Mouse (Mus musculus) intestine, embryonic 16.5 days (tissue): ENCODE results near the gene Tert. TPM values are rescaled to one million over a fixed set of nuclear protein-coding genes. Genes with fewer than 3 reads are reported as not detected.

Experiments
- ATAC-seq: fragments of 200-750 bp; cut with Nextera tagmentation; 2 replicates; pipeline ENCODE4 v1.8.0; 2017; ENCODE audit warnings: moderate TSS enrichment, moderate library complexity
- H3K27ac ChIP-seq: fragments of 300-500 bp; sonication (generic); 2 replicates; pipeline ENCODE4 v1.5.1; 2014; ENCODE audit warnings: mild to moderate bottlenecking, low read length
- H3K27me3 ChIP-seq: fragments of 300-500 bp; sonication (generic); replicated peaks from 2 replicates; pipeline ENCODE4 v1.6.1; 2014; ENCODE audit warnings: low read length, control low read depth, mixed read lengths; ENCODE audit not compliant: control insufficient read depth, insufficient read depth
- H3K36me3 ChIP-seq: fragments of 300-500 bp; sonication (generic); 2 replicates; pipeline ENCODE4 v1.6.1; 2014; ENCODE audit warnings: low read length, control low read depth; ENCODE audit not compliant: control insufficient read depth, insufficient read depth
- H3K4me1 ChIP-seq: fragments of 300-500 bp; sonication (generic); 2 replicates; pipeline ENCODE4 v1.6.1; 2014; ENCODE audit warnings: low read length, control low read depth, mixed read lengths; ENCODE audit not compliant: control insufficient read depth, insufficient read depth
- H3K4me2 ChIP-seq: fragments of 300-500 bp; sonication (generic); 2 replicates; pipeline ENCODE4 v1.6.1; 2014; ENCODE audit warnings: low read depth, low read length, control low read depth
- H3K4me3 ChIP-seq: fragments of 300-500 bp; sonication (generic); 2 replicates; pipeline ENCODE4 v1.5.1; 2014; ENCODE audit warnings: mild to moderate bottlenecking, low read length
- H3K9ac ChIP-seq: fragments of 300-500 bp; sonication (generic); 2 replicates; pipeline ENCODE4 v1.6.1; 2014; ENCODE audit warnings: low read depth, low read length
- H3K9me3 ChIP-seq: fragments of 300-500 bp; sonication (generic); 2 replicates; pipeline ENCODE4 v1.6.1; 2016; ENCODE audit warnings: low read length, control low read depth; ENCODE audit not compliant: control insufficient read depth
- WGBS: fragments of 180-500 bp; shearing (Covaris S2); extraction: QIAGEN DNeasy Blood & Tissue Kit; methylation state at CpG from one replicate; pipeline ENCODE4 v1.1.7; 2014; 5-methylcytosine and 5-hydroxymethylcytosine counted together
- polyA plus RNA-seq: library from polyadenylated mRNA; unstranded; fragments of >200 nt; fragmentation: Nextera tagmentation; extraction: Ambion mirVana; gene quantifications from 2 replicates; pipeline ENCODE4 v1.2.1, GENCODE M21; 2015

The Tert gene
- polyA plus RNA-seq, 1 experiment from 2014 or later, result 8.0 TPM

DNA sequence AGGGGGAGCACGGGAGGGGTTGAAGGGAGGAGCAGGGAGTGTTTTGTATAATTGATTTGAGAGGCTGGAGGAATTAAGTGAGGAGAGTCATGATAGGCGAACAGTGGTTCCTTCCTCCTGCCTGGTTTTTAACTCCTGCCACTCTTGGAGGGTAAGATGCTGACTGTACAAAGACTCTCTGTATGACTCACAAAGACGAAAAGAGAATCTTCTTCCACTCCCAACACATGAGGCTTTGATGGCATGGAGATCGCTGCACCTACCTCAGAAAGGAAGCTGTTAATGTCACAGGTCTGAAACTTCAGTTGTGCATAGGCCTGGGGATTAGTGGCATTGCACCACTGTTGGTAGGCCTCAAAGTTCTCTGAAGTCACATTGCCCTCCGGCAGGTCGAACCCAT, 58.8 kb downstream of the Tert start:
- ATAC-seq, result no peak
- Histone ChIP-seq H3K4me1 (peaks cover 2% of the 10 kb centered on the region; the same call in 1 of the 2 replicates), H3K27me3 (no peaks in the 10 kb centered on the region), H3K27ac (no peak overlapping the region), H3K9ac (no peak overlapping the region), H3K36me3 (no peaks in the 10 kb centered on the region), H3K9me3 (no peaks in the 10 kb centered on the region), H3K4me3 (no peak overlapping the region), H3K4me2 (no peak overlapping the region)
- 79% methylated on average over 6 of the region's 6 CpGs for WGBS

DNA sequence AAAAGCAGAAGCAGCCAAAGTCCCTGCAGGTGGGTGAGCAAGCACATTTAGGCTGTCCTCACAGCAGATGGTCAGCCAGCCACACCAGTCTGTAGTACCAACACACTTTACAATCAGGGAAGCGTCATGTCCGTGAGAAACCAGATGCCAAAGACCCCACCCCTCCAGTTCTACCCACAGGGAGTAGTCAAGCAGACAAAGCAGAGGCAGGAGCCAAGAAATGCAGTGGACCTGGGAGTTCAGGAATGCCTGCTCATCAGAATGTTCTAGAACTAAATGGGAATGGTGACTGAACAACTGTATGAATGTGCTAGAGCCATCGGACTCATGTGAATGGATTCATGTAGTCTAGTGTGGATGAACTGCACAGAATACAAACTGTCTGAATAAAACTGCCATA, 60.9 kb downstream of the Tert start:
- H3K9ac ChIP-seq, result no peak overlapping the region
- H3K9me3 ChIP-seq, result no peaks in the 10 kb centered on the region
- H3K4me2 ChIP-seq, result no peak overlapping the region
- no peaks in the 10 kb centered on the region for H3K36me3 ChIP-seq
- ATAC-seq, result no peak
- no peaks in the 10 kb centered on the region for H3K4me1 ChIP-seq
- no peaks in the 10 kb centered on the region for H3K27me3 ChIP-seq
- H3K27ac ChIP-seq, result no peak overlapping the region
- no peak overlapping the region for H3K4me3 ChIP-seq
- WGBS, result 53% methylated on average over 3 of the region's 3 CpGs

DNA sequence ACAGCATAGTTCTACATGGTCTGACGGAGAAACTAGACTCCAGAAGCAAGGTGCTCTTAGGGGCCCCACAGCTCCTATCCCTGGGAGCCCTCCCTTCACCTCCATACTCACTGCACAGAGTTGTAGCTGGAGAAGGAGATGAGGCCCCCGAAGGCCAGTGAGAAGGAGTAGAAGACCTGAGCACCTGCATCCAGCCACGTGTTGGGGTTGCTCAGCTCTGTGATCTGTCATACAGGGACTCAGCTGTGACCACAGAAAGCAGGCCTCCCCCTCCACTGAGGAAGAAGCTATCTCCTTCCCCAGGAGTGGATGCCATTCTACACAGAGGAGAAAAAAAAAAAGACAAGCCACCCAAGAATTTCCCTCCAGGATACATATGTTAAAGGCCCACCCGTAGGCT, 62.2 kb downstream of the Tert start:
- Histone ChIP-seq H3K9ac (no peak overlapping the region), H3K4me2 (no peak overlapping the region), H3K4me1 (no peaks in the 10 kb centered on the region), H3K36me3 (no peaks in the 10 kb centered on the region), H3K4me3 (no peak overlapping the region), H3K27me3 (no peaks in the 10 kb centered on the region), H3K9me3 (no peaks in the 10 kb centered on the region), H3K27ac (no peak overlapping the region)
- no peak for ATAC-seq
- WGBS, result 72% methylated on average over 4 of the region's 4 CpGs

DNA sequence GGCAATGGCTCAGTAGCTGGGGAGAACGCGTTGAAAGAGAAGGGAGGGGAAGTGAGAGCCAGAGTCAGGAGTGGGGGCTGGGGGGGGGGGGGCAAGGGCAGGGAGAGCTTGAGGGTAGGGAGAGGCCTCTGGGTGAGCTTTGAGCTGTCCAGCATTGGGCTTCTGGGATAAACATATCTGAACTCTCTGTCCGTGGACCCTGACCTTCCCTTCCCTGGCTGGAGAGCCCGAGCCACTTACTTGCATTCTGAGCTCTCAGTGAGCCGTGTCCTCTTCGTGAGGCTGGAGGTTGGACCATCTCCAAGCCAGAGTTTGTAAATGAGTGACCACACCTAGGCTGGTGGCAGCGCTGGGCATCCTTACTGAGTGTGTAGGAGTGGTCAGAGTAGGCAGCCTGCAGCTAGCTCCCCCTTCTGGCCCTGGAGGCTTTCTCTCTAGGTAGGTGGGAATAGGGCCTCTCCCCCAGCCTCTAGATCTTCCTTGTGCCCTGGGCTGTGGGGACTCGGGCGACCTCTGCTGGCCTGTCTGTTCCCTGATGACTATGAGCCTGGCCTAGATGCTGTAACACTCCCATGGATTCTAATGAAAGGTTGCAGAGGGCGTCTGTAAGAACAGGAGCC, 65.6 kb downstream of the Tert start:
- no peak overlapping the region for H3K9ac ChIP-seq
- no peak overlapping the region for H3K27ac ChIP-seq
- H3K36me3 ChIP-seq, result no peaks in the 10 kb centered on the region
- no peaks in the 10 kb centered on the region for H3K27me3 ChIP-seq
- 0 out of 2 replicates have a peak, but pooled peaks cover 5% of the 10 kb centered on the region for H3K4me1 ChIP-seq
- H3K4me2 ChIP-seq, result no peak overlapping the region
- H3K9me3 ChIP-seq, result no peaks in the 10 kb centered on the region
- WGBS, result 30% methylated on average over 10 of the region's 10 CpGs
- ATAC-seq, result peak; percentile 58
- no peak overlapping the region for H3K4me3 ChIP-seq

DNA sequence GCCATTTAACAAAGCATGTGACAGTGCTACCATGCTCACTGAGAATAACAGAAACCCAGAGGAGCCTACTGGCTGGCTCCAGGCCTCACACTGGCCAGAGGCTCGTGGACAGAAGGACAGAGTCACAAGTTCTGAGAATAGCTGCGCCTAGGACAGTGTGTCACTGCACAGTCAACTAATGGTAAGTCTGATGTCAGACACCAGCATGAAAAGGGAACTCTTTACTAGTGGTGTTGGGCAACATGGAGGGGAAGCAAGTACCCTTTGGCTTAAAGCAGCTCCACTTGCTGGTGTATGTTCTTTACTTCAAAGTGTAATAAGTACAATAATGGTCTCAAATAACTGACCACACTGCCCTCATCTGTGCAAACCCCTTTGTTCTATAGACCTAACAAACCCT, 66.6 kb downstream of the Tert start:
- Histone ChIP-seq H3K9me3 (no peaks in the 10 kb centered on the region), H3K4me1 (0 out of 2 replicates have a peak, but pooled peaks cover 6% of the 10 kb centered on the region), H3K36me3 (no peaks in the 10 kb centered on the region), H3K27me3 (no peaks in the 10 kb centered on the region), H3K27ac (no peak overlapping the region), H3K9ac (no peak overlapping the region), H3K4me2 (no peak overlapping the region), H3K4me3 (no peak overlapping the region)
- 60% methylated on average over 2 of the region's 2 CpGs for WGBS
- no peak for ATAC-seq

DNA sequence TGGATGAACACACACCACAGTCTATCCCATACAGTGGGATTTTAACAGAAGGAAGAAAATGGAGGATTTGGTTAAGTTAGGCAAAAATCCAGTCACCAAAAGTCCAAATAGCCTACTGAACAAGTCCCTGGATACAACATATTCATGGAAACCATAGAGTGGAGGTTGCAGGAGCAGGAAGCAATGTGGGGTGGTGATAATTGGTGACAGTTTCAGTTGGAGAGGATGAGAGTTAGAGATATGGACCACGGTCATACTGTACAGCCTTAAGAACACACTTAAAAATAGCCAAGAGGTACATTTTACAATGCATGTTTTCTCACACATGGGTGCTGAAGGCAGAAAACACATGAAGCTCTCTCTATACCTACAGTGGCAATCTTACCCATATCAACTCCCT, 68.3 kb downstream of the Tert start:
- WGBS, result 92% methylated on average over 1 of the region's 1 CpGs
- Histone ChIP-seq H3K9me3 (no peaks in the 10 kb centered on the region), H3K4me3 (no peak overlapping the region), H3K36me3 (no peaks in the 10 kb centered on the region), H3K4me1 (0 out of 2 replicates have a peak, but pooled peaks cover 6% of the 10 kb centered on the region), H3K4me2 (no peak overlapping the region), H3K9ac (no peak overlapping the region), H3K27ac (no peak overlapping the region), H3K27me3 (no peaks in the 10 kb centered on the region)
- ATAC-seq, result no peak

DNA sequence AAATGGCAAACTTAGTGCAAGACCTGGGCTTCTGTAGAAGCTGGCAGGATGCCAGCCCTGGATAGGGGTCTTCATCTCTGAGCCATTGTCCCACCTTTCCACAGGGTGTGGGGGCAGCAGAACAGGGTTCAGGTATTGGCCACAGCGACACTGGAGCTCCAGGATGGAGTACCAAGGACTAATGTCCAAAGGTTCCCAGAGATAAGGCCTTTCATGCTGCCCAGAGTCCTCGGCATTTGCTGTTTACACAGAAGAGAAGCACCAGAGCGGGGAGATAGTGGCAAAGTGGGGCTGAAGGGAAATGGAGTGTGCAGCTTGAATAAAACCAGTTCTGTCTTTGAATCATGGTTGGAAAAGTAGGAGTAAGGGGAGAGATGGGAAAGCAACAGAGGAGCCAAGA, 69.8 kb downstream of the Tert start:
- 48% methylated on average over 3 of the region's 3 CpGs for WGBS

More for the DNA sequence above, 69.8 kb downstream of the Tert start:
- no peak overlapping the region for H3K4me3 ChIP-seq
- 0 out of 2 replicates have a peak, but pooled peaks cover 6% of the 10 kb centered on the region for H3K4me1 ChIP-seq
- H3K9ac ChIP-seq, result no peak overlapping the region
- ATAC-seq, result peak; percentile 53
- no peaks in the 10 kb centered on the region for H3K36me3 ChIP-seq
- H3K27me3 ChIP-seq, result no peaks in the 10 kb centered on the region
- H3K4me2 ChIP-seq, result peak overlapping the region; percentile 14; the same call in 1 of the 2 replicates
- H3K27ac ChIP-seq, result peak overlapping the region; percentile 39
- no peaks in the 10 kb centered on the region for H3K9me3 ChIP-seq

Other genes starting within 250 kb of the Tert start
- gene Lpcat1, start 159.7 kb upstream of the Tert start, polyA plus RNA-seq, result 13.2 and 15.5 TPM in 2 replicates
- 1.1 and 2.4 TPM in 2 replicates for gene Slc6a3, start 90.2 kb upstream of the Tert start, polyA plus RNA-seq
- 81.1 and 149 TPM in 2 replicates for gene Clptm1l, start 22.9 kb upstream of the Tert start, polyA plus RNA-seq
- not detected in 2 replicates for gene Slc6a18, start 51.1 kb downstream of the Tert start, polyA plus RNA-seq
- gene Slc6a19, start 78.0 kb downstream of the Tert start, polyA plus RNA-seq, result 24.9 and 40.5 TPM in 2 replicates
- gene Slc12a7, start 106.2 kb downstream of the Tert start, polyA plus RNA-seq, result 28.7 and 31.7 TPM in 2 replicates
- gene Nkd2, start 220.7 kb downstream of the Tert start, polyA plus RNA-seq, result 4.1 and 4.2 TPM in 2 replicates